Mouse (Mus musculus): ENCODE results near the gene Slc22a3.

DNA sequence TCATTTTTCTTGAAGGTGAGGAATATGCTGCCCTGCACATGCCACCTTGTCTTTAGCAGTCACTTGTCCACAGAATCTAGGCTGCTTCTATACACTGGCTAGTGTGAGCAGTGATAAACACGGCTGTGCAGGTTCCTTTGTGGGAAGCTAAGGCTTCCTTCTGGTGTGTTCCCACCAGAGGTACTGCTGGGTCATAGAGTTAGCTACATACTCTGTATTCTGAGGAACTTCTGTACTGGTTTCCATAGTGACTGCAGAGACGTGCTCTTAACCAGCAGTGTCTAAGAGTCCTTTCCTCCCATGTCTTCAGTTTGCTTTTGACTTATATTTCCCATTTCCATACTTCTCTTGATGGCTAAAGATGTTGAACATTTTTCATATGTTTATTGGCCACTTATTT is 11.6 kb upstream of the Slc22a3 start:
- TF ChIP-seq EP300 (optimal IDR thresholded peaks at IDR 0.05) (no peak), CTCF (IDR thresholded peaks at IDR 0.05; ENCODE audit: low read depth) (no peak)

All from stomach, postnatal 0 days (tissue).